Mouse (Mus musculus): ENCODE measurements around the gene Sem1.
"Not testable (repeated sequence)": the region's sequence is repeated elsewhere in the genome, so short reads cannot be mapped to it uniquely, and the experiment has no call there.

Sem1 gene

GRCm38 (mm10) chr6:6578304-6579149, at the start of gene Sem1:
TSS of gene Sem1 (minus strand) at chr6:6578663.
- peak; percentile 87 to 92 for DNase-seq (ENCODE audit: low spot score in 2 of 2)

GRCm38 (mm10) chr6:6622846-6623749, 44.6 kb upstream of the Sem1 start:
- DNase-seq (ENCODE audit: low spot score in 2 of 2), result no peak

GRCm38 (mm10) chr6:6603561-6604544, 25.4 kb upstream of the Sem1 start:
- no peak for DNase-seq (ENCODE audit: low spot score in 2 of 2)

- no peak for DNase-seq (ENCODE audit: low spot score in 2 of 2)
Measured at GRCm38 (mm10) chr6:6586313-6586712, 7.8 kb upstream of the Sem1 start.

- DNase-seq (ENCODE audit: low spot score in 2 of 2), result no peak
Measured at GRCm38 (mm10) chr6:6581849-6582248, 3.4 kb upstream of the Sem1 start.

- DNase-seq (ENCODE audit: low spot score in 2 of 2), result no peak
Measured at GRCm38 (mm10) chr6:6577741-6578284, 650 bp downstream of the Sem1 start.

GRCm38 (mm10) chr6:6577291-6577690, 1.2 kb downstream of the Sem1 start:
- no peak for DNase-seq (ENCODE audit: low spot score in 2 of 2)

GRCm38 (mm10) chr6:6575796-6576195, 2.7 kb downstream of the Sem1 start:
- DNase-seq (ENCODE audit: low spot score in 2 of 2), result no peak

GRCm38 (mm10) chr6:6568436-6568835, 10.0 kb downstream of the Sem1 start:
- no peak for DNase-seq (ENCODE audit: low spot score in 2 of 2)

- no peak for DNase-seq (ENCODE audit: low spot score in 2 of 2)
Measured at GRCm38 (mm10) chr6:6563691-6564090, 14.8 kb downstream of the Sem1 start.

GRCm38 (mm10) chr6:6562716-6563115, 15.7 kb downstream of the Sem1 start:
- DNase-seq (ENCODE audit: low spot score in 2 of 2), result no peak

- no peak for DNase-seq (ENCODE audit: low spot score in 2 of 2)
Measured at GRCm38 (mm10) chr6:6557647-6558046, 20.8 kb downstream of the Sem1 start.

- no peak for DNase-seq (ENCODE audit: low spot score in 2 of 2)
Measured at GRCm38 (mm10) chr6:6552006-6552405, 26.5 kb downstream of the Sem1 start.

- no peak for DNase-seq (ENCODE audit: low spot score in 2 of 2)
Measured at GRCm38 (mm10) chr6:6547997-6548396, 30.5 kb downstream of the Sem1 start.

- no peak for DNase-seq (ENCODE audit: low spot score in 2 of 2)
Measured at GRCm38 (mm10) chr6:6544255-6544645, 34.2 kb downstream of the Sem1 start.

GRCm38 (mm10) chr6:6543606-6544254, 34.7 kb downstream of the Sem1 start:
- no peak for DNase-seq (ENCODE audit: low spot score in 2 of 2)

- peak in 1 of 2 experiments; percentile 30 for DNase-seq (ENCODE audit: low spot score in 2 of 2)
Measured at GRCm38 (mm10) chr6:6542133-6542532, 36.3 kb downstream of the Sem1 start.

GRCm38 (mm10) chr6:6536781-6537466, 41.5 kb downstream of the Sem1 start:
- DNase-seq (ENCODE audit: low spot score in 2 of 2), result no peak

GRCm38 (mm10) chr6:6536359-6536758, 42.1 kb downstream of the Sem1 start:
- DNase-seq (ENCODE audit: low spot score in 2 of 2), result not testable (repeated sequence)
